Mouse (Mus musculus) myocyte (in vitro differentiated cells): ENCODE data around the gene Pram1. TPM values are rescaled to one million over a fixed set of nuclear protein-coding genes. Genes with fewer than 3 reads are reported as not detected.

Experiments
- H3K27me3 ChIP-seq: one replicate; pipeline ENCODE4 v1.6.1; 2011; ENCODE audit not compliant: control insufficient read depth, insufficient read depth, insufficient read length
- H3K36me3 ChIP-seq: one replicate; pipeline ENCODE4 v1.6.1; 2011; ENCODE audit not compliant: control insufficient read depth, insufficient read depth
- H3K4me2 ChIP-seq: one replicate; pipeline ENCODE4 v1.6.1; 2011; ENCODE audit warnings: low read depth, control low read depth
- H3K4me3 ChIP-seq: one replicate; pipeline ENCODE4 v1.5.1; 2011; ENCODE audit warnings: mild to moderate bottlenecking, control low read depth, moderate library complexity
- H3K79me2 ChIP-seq: one replicate; pipeline ENCODE4 v1.6.1; 2011; ENCODE audit not compliant: control insufficient read depth, insufficient read depth
- H3ac ChIP-seq: one replicate; pipeline ENCODE4 v1.6.1; 2011; ENCODE audit not compliant: control insufficient read depth, insufficient read length
- CEBPB ChIP-seq: IDR thresholded peaks from 2 replicates; pipeline ENCODE4 v1.6.1; 2011; ENCODE audit warnings: mild to moderate bottlenecking, moderate library complexity; ENCODE audit not compliant: poor library complexity, insufficient read depth, severe bottlenecking
- E2F4 ChIP-seq: IDR thresholded peaks from one replicate; pipeline ENCODE4 v1.6.1; 2011; ENCODE audit warnings: mild to moderate bottlenecking, control low read depth, moderate library complexity; ENCODE audit not compliant: insufficient read depth
- MAX ChIP-seq: IDR thresholded peaks from one replicate; pipeline ENCODE4 v1.6.1; 2011; ENCODE audit warnings: low read depth, mild to moderate bottlenecking, control low read depth
- MYOD1 ChIP-seq, 3 experiments: IDR thresholded peaks; one replicate each; pipeline ENCODE4 v1.6.1; 2011; ENCODE audit warnings: control low read depth in 2 of 3, low read depth in 2 of 3, mild to moderate bottlenecking in 2 of 3, moderate library complexity in 1 of 3; ENCODE audit not compliant: insufficient read length in 2 of 3, control insufficient read depth in 1 of 3
- MYOG ChIP-seq, 3 experiments: IDR thresholded peaks; one replicate each; pipeline ENCODE4 v1.6.1; 2011; ENCODE audit warnings: control low read depth in 2 of 3, low read depth in 2 of 3, mild to moderate bottlenecking in 2 of 3; ENCODE audit not compliant: insufficient read length in 2 of 3, control insufficient read depth in 1 of 3, insufficient read depth in 1 of 3
- POLR2A ChIP-seq: IDR thresholded peaks from one replicate; pipeline ENCODE4 v1.6.1; 2011; ENCODE audit warnings: low read depth, mild to moderate bottlenecking, control low read depth, moderate library complexity; ENCODE audit not compliant: insufficient read length
- POLR2AphosphoS2 ChIP-seq: IDR thresholded peaks from one replicate; pipeline ENCODE4 v1.6.1; 2011; ENCODE audit warnings: low read depth, control low read depth; ENCODE audit not compliant: insufficient read length
- REST ChIP-seq: IDR thresholded peaks from one replicate; pipeline ENCODE4 v1.6.1; 2011; ENCODE audit warnings: mild to moderate bottlenecking, control low read depth, moderate library complexity; ENCODE audit not compliant: insufficient read depth, insufficient read length
- SRF ChIP-seq: IDR thresholded peaks from one replicate; pipeline ENCODE4 v1.6.1; 2011; ENCODE audit warnings: low read depth; ENCODE audit not compliant: control insufficient read depth, insufficient read length
- TCF12 ChIP-seq: IDR thresholded peaks from one replicate; pipeline ENCODE4 v1.6.1; 2011; ENCODE audit warnings: mild to moderate bottlenecking, control low read depth; ENCODE audit not compliant: poor library complexity, insufficient read depth, severe bottlenecking
- TCF3 ChIP-seq: IDR thresholded peaks from one replicate; pipeline ENCODE4 v1.6.1; 2011; ENCODE audit warnings: low read depth, control low read depth; ENCODE audit not compliant: insufficient read length
- USF1 ChIP-seq: IDR thresholded peaks from one replicate; pipeline ENCODE4 v1.6.1; 2011; ENCODE audit warnings: low read depth, mild to moderate bottlenecking, control low read depth, moderate library complexity
- polyA plus RNA-seq: library from polyadenylated mRNA; unstranded; fragments of >200 nt; fragmentation: generic; extraction: Trizol; gene quantifications from one replicate; pipeline ENCODE4 v1.2.1, GENCODE M21; 2012; ENCODE audit warnings: missing spikeins

Gene Pram1
- polyA plus RNA-seq, 1 experiment = 0.41 TPM

DNA sequence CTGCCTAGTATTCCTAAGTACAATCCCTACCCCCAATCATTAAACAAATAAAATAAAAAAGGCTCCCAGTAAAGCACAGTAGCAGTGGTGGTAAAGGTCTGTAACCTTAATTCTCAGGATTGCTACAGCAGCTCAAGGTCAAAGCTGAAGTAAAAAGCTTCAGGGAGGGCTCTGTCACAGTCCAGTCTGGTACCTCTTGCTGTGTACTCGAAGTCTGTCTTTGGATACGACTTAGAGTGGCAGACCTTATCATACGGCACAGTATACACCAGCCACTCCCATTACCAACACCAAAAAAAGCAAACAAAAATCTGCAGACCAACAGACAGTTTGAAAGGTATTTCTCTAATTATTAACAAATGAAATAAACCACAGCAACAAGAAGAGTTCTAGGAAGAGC lies 29.0 kb downstream of the Pram1 start:
- TF ChIP-seq E2F4 (no peak), SRF (no peak), TCF12 (no peak), CEBPB (no peak), USF1 (no peak), MYOG (IDR thresholded peaks at IDR 0.05; ENCODE audit: control insufficient read depth in 1 of 3, insufficient read depth in 1 of 3, insufficient read length in 2 of 3, low read depth in 2 of 3) (no peak), REST (no peak), TCF3 (no peak), MAX (no peak), POLR2AphosphoS2 (no peak), POLR2A (no peak), MYOD1 (IDR thresholded peaks at IDR 0.05; ENCODE audit: control insufficient read depth in 1 of 3, insufficient read length in 2 of 3, low read depth in 2 of 3) (no peak)
- peaks cover 63% of the 10 kb centered on the region for H3K79me2 ChIP-seq
- no peak overlapping the region for H3ac ChIP-seq
- H3K4me3 ChIP-seq = no peak overlapping the region
- H3K27me3 ChIP-seq = no peaks in the 10 kb centered on the region
- peaks cover 47% of the 10 kb centered on the region for H3K36me3 ChIP-seq
- H3K4me2 ChIP-seq = no peak overlapping the region

DNA sequence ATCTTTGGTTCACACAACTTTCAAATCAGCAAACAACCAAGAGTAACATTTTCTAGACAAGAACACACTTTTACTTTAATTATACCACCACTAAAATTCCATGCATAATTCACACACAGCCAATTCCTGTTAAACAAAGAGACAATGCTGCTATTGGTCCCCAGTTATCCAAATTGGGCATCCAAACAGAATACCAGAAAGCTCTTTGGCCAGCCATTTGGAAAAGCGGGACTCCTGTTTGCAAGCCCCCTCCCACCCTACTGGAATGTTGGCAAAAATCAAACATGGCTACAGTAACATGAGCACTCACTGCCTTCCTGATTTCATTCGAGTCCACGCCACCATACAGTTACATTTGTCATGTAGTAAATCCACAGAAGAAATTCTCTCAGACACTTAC lies 31.8 kb downstream of the Pram1 start:
- H3K27me3 ChIP-seq = no peaks in the 10 kb centered on the region
- H3K4me2 ChIP-seq = no peak overlapping the region
- no peak overlapping the region for H3ac ChIP-seq
- H3K79me2 ChIP-seq = peaks cover 86% of the 10 kb centered on the region
- no peak for TF ChIP-seq TCF12
- no peak for TF ChIP-seq MAX
- TF ChIP-seq MYOG (IDR thresholded peaks at IDR 0.05; ENCODE audit: control insufficient read depth in 1 of 3, insufficient read depth in 1 of 3, insufficient read length in 2 of 3, low read depth in 2 of 3) = no peak
- TF ChIP-seq TCF3 = no peak
- TF ChIP-seq CEBPB = no peak
- no peak for TF ChIP-seq POLR2A
- no peak for TF ChIP-seq REST
- no peak for TF ChIP-seq SRF
- no peak for TF ChIP-seq POLR2AphosphoS2
- no peak for TF ChIP-seq USF1
- no peak for TF ChIP-seq E2F4
- no peak for TF ChIP-seq MYOD1 (IDR thresholded peaks at IDR 0.05; ENCODE audit: control insufficient read depth in 1 of 3, insufficient read length in 2 of 3, low read depth in 2 of 3)
- H3K4me3 ChIP-seq = no peak overlapping the region
- H3K36me3 ChIP-seq = peaks cover 27% of the 10 kb centered on the region

DNA sequence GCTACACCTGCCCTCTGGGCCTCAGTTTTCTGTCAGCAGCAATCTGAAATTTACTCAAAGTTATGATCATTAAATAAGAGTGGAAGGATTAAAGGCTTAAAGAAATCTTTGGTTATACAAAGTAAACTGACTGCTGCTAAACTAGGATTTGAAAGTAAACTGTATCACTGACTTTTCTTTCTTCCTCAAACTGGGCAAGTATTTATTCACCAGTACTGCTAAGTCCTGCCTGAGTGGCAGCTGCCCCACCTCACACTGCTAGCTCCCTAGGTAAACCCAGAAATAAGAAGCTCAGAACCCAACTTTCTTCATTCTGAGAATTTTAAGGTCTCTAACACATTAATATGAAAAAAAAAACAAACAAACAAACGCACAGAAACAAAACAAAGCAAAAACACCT lies 36.0 kb downstream of the Pram1 start:
- TF ChIP-seq MYOD1 (IDR thresholded peaks at IDR 0.05; ENCODE audit: control insufficient read depth in 1 of 3, insufficient read length in 2 of 3, low read depth in 2 of 3) = no peak
- H3K4me3 ChIP-seq = no peak overlapping the region
- H3K36me3 ChIP-seq = peaks cover 18% of the 10 kb centered on the region

DNA sequence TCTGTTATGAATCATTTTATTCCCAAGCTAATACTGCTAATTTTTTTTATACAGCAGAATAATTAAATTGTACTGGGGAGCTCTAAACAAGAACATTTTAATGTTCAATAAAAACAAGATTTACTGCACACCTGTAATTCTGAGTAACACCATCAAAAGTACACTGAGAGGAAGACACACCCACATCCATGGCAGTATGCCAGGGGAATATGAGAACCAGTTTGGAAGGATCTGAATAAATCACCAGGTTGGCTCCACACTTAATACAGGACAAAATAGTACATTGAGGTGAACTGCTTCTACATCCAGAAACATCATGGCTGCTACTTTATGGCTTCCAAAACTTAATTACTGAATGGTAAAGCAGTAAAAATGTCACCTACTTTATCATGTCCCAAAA lies 37.6 kb downstream of the Pram1 start:
- H3K4me3 ChIP-seq = no peak overlapping the region
- H3K79me2 ChIP-seq = peaks cover 100% of the 10 kb centered on the region
- H3K36me3 ChIP-seq = peaks cover 18% of the 10 kb centered on the region
- no peak overlapping the region for H3ac ChIP-seq
- no peaks in the 10 kb centered on the region for H3K27me3 ChIP-seq
- no peak overlapping the region for H3K4me2 ChIP-seq
- TF ChIP-seq E2F4 (no peak), SRF (no peak), USF1 (no peak), MYOD1 (IDR thresholded peaks at IDR 0.05; ENCODE audit: control insufficient read depth in 1 of 3, insufficient read length in 2 of 3, low read depth in 2 of 3) (no peak), MYOG (IDR thresholded peaks at IDR 0.05; ENCODE audit: control insufficient read depth in 1 of 3, insufficient read depth in 1 of 3, insufficient read length in 2 of 3, low read depth in 2 of 3) (no peak)

More for the DNA sequence above, 36.0 kb downstream of the Pram1 start:
- Histone ChIP-seq H3ac (no peak overlapping the region), H3K27me3 (no peaks in the 10 kb centered on the region), H3K4me2 (no peak overlapping the region), H3K79me2 (peaks cover 100% of the 10 kb centered on the region)

DNA sequence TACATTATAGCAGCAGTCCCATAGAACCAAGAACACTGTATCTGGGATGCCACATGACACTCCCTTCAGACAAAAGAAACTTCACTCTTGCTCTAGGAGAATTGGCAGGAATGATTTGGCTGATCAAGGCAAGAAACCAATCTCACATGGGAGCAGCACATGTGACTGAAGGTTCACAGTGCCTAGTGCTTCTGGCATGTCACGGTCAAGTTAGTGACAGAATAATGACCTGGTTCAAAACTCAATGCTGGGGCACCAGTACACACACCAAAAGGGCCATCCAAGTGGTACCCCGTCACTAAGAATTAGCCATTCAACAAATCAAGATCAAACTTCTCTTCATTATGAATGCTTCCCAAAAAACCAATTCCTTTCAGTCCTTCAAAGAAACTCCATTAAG lies 38.2 kb downstream of the Pram1 start:
- Histone ChIP-seq H3K27me3 (no peaks in the 10 kb centered on the region), H3K79me2 (peaks cover 100% of the 10 kb centered on the region), H3ac (no peak overlapping the region), H3K36me3 (peaks cover 18% of the 10 kb centered on the region), H3K4me3 (no peak overlapping the region), H3K4me2 (no peak overlapping the region)
- no peak for TF ChIP-seq POLR2A
- TF ChIP-seq SRF = no peak
- TF ChIP-seq MYOD1 (IDR thresholded peaks at IDR 0.05; ENCODE audit: control insufficient read depth in 1 of 3, insufficient read length in 2 of 3, low read depth in 2 of 3) = no peak
- no peak for TF ChIP-seq MAX
- TF ChIP-seq MYOG (IDR thresholded peaks at IDR 0.05; ENCODE audit: control insufficient read depth in 1 of 3, insufficient read depth in 1 of 3, insufficient read length in 2 of 3, low read depth in 2 of 3) = no peak
- TF ChIP-seq POLR2AphosphoS2 = no peak
- no peak for TF ChIP-seq E2F4
- no peak for TF ChIP-seq REST
- no peak for TF ChIP-seq TCF12
- no peak for TF ChIP-seq TCF3
- TF ChIP-seq CEBPB = no peak
